Mouse (Mus musculus) activated CD4-positive, CD25-positive, alpha-beta regulatory T cell, adult 4 months (primary cell): ENCODE data around the gene Gm20388. TPM values are rescaled to one million over a fixed set of nuclear protein-coding genes. Genes with fewer than 3 reads are reported as not detected.
A peak's percentile ranks its signal among the peaks of the same experiment; 100 is the strongest.

Source experiments
- ATAC-seq: one replicate; pipeline ENCODE4 v1.8.0; 2017
- polyA plus RNA-seq, 2 experiments: library from polyadenylated mRNA; unstranded; fragments of 100-300 nt; shearing (Covaris generic); gene quantifications; one replicate each; pipeline ENCODE4 v1.2.1; 2017

Gene Gm20388
- polyA plus RNA-seq, 2 experiments from 2014 or later: 9.9 to 12.3 TPM

DNA sequence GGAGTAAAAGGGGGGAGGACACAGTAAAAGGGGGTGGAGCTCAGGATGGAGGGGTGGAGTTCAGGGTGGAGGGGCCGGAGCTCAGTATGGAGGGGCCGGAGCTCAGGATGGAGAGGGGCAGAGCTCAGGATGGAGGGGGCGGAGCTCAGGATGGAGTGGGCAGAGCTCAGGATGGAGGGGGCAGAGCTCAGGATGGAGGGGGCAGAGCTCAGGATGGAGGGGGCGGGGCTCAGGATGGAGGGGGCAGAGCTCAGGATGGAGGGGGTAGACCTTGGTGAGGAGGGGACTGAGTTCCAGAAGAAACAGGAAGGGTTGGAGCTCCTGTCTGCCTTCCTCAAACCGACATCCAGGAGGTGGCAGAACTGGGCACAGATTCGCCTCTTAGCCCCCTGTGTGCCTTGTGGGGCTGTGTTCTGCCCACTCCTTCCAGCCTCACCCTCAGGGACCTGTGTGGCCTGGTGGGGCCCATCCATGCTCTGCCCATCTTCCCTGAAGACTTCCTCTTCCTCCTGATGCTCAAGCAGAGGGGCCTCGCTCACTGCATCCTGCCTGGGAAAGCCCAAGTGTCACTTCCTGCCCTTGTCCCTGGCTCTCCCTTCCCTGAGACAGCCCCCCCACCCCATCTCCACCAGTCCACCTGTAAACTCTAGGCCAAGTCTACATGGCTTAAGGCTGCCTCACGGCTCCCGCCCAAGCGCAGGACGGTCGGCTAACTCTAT lies 2586.5 kb downstream of the Gm20388 start:
- no peak for ATAC-seq

DNA sequence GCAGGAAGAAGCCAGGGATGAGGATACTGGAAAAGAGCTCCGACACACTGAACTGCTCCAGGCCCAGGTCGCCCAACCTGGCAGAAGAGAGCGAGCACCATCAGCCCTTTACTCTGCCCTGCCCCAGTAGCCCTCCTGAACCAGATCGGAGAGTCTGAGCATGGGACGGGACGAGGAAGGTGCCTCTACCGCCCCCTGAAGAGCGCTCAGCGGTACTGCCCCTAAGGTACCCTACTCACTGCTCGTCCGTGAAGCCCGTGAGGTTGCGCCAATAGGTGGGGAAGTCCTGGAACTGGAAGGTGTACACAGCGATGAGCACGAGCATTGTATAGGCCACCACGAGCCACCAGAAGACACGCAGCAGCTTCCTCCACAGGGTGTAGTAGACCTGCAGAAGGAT lies 2587.3 kb downstream of the Gm20388 start:
- peak; percentile 40 for ATAC-seq

- ATAC-seq: peak; percentile 75
Observed at GRCm38 (mm10) chr8:122500856-122501255, 2590.2 kb downstream of the Gm20388 start.

- no peak for ATAC-seq
Observed at GRCm38 (mm10) chr8:122511552-122511951, 2600.9 kb downstream of the Gm20388 start.

- no peak for ATAC-seq
Observed at GRCm38 (mm10) chr8:122512392-122512791, 2601.8 kb downstream of the Gm20388 start.

- no peak for ATAC-seq
Observed at GRCm38 (mm10) chr8:122515699-122516098, 2605.1 kb downstream of the Gm20388 start.

GRCm38 (mm10) chr8:122517541-122518190 lies 2607.0 kb downstream of the Gm20388 start:
- no peak for ATAC-seq

DNA sequence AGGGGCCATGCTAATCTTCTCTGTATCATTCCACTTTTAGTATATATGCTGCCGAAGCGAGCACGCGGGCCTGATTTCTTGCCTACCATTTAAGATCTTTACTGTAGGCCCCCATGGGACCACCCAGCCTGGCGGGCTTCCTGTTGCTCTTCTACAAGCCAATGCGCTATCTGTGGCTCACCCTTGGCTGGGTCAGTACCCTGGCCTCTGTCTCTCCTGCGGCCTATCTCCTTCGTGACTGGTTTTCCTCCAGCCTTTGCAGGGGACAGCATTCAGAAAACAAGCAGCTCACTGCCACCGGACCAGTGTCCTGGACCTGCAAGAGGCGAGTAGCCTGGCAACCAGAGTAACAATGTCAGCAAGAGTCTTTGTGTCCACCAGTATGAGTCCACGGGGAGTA lies 2610.0 kb downstream of the Gm20388 start:
- no peak for ATAC-seq

DNA sequence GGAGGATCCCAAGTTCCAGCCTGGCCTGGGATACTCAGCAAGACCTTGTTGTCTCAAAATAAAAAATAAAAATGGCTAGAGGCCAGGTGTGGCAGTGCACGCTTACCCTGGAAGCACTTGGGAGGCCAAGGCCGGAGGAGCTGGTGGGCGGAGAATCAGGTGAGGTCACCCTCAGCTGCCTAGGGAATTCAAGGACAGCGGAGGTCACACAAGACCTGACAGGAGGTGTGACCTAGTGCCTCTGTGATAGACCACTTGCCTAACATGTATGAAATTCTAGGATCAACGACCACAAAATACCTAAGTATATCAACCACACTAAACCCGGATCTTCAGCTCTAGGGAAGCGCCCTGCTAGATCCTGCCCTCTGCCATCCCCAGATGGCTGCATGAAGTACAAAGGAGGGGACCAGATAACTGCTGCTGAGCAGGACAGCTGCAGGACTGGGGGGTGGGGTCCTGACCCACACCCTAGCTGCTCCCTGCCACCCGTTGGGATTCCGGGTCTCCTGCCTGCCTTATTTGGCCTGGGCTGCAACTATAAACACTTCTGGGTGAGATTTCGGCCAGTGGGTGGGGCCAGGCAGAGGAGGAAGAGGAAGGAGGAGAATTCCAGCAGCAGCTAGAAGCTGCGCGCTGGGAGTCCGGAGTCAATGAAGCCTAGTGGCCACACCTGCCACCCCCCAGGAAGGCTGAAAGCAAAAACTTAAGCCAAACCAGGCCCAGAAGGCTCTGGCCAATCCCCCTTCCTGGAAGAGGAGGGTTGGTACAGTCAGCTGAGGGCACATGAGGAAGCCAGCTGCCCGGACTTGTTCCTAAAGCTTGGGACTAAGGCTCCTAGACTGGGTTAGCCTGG lies 2612.4 kb downstream of the Gm20388 start:
- ATAC-seq: no peak

- no peak for ATAC-seq
Observed at GRCm38 (mm10) chr8:122523652-122524360, 2613.2 kb downstream of the Gm20388 start.

GRCm38 (mm10) chr8:122524506-122524905 lies 2613.9 kb downstream of the Gm20388 start:
- no peak for ATAC-seq

DNA sequence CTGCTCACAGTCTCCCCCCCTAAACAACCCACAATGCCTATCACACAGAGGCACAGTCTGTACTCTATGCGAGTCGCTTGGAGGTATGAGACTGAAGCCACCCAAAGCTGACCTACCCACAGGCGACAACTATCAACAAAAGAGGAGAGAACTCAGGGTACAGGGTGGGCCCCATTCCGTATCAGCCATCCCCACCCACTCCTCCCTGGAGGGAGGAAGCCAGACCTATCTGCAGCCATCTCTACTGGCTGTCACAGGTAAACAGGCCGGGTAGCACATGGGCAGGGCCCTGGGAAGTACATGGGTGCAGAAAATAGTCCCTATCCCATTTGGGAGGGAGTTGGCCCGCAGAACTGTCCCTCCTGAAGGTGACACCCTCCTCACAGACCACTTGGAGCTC lies 2614.4 kb downstream of the Gm20388 start:
- no peak for ATAC-seq

DNA sequence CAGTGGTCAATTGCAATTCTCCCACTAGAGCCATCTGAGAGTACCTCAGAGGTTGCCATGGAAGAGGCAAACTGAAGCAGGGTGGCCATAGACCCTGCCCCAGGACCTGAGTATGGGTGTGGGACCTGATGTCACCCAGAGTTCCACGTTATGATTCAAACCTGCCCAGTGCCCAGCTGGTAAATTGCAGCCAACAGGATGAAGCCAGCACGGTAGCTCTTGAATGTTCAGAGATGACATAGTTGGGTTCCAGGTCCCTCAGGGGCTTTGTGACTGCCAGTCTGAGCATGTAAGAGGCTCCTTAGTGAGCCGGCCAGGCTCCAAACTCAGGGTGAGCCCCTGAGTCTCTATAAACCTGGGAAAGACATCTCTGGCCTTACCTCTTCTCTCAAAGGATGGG lies 2615.4 kb downstream of the Gm20388 start:
- ATAC-seq: no peak

- ATAC-seq: no peak
Observed at GRCm38 (mm10) chr8:122526526-122527170, 2616.0 kb downstream of the Gm20388 start.

GRCm38 (mm10) chr8:122527937-122528336 lies 2617.3 kb downstream of the Gm20388 start:
- ATAC-seq: no peak

GRCm38 (mm10) chr8:122529159-122529558 lies 2618.5 kb downstream of the Gm20388 start:
- no peak for ATAC-seq

DNA sequence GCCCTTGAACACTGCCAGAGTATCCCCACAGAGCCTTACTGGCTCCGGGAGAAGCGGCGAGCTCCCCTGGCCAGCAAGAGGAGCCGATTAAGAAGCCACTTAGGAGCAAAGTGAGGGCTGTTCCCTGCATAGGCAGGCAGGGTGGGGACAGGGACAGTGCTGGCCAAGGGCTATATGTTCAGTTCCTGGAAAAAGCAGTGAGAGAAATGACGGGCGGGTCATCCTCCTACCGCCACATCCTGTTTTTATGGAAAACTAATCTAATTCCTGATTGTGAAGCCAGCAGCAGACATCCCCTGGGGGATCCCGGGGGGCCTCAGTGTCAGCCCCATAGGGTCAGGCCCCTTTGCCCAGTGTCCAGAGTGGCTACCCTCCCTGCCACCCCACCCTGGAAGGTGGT lies 2620.7 kb downstream of the Gm20388 start:
- ATAC-seq: no peak

- ATAC-seq: no peak
Observed at GRCm38 (mm10) chr8:122537033-122537432, 2626.4 kb downstream of the Gm20388 start.

DNA sequence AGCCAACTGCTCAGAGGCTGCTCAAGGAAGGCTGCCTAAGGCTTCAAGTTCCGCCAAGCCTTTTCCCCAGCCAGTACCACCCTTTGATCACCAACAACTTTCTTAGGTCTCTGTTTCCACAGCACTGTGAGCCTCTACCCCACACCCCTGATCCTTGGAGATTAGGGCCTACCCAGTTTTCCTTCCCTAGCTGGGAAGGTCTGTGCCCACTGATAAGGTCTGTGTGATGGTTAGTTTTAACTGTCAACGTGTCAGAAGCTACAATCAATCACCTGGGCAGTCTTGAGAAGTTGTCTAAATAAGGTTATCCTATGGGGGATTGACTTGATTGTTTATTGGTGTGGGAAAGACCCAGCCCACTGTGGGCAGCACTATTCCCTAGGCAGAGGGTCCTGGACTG lies 2627.2 kb downstream of the Gm20388 start:
- ATAC-seq: no peak

- ATAC-seq: no peak
Observed at GRCm38 (mm10) chr8:122538310-122539076, 2627.9 kb downstream of the Gm20388 start.

DNA sequence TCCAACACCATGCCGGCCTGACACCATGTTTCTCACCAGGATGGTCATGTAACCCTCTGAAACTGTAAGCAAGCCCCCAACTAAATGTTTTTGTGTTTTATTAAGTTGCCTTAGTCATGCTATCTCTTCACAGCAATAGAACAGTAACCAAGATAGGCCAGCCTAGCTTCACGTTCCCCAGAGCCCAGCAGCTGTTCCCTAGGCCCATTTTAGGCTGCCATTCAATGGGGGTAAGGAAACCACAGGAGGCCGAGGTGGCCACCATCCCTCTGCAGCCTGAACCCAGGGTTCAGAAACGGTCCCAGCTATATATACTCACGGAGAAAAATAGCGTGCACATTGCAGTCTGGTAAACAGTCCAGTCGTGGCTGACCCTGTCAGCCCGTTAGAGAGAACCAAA lies 2633.5 kb downstream of the Gm20388 start:
- no peak for ATAC-seq
